Mouse (Mus musculus): ENCODE data around the gene D6Ertd527e.

DNA sequence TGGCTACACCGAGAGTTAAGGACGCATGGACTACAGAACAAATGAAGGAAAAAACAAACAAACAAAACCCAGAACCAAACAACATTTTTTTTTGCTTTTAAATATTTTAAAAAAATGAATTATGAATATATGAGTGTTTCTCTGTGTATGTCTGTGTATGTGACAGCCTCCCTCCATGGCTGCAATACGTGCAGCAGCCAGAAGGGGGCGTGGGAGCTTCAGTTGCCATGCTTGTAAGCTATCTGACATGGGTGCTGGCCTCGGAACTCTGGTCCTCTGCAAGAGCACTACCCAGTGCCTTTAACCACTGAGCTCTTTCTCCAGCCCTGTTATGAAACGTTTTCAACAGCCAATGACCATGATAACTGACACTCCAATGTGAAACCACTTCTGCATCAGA, 16.1 kb downstream of the D6Ertd527e start:
- TF ChIP-seq CTCF (IDR thresholded peaks at IDR 0.05), result peak; percentile 22; the same call in 1 of the 2 replicates
- no peak for TF ChIP-seq POLR2A (IDR thresholded peaks at IDR 0.05; ENCODE audit: insufficient read depth, low read depth, low read length)

Data from heart, adult 2 months (tissue).